Mouse (Mus musculus): ENCODE measurements around the gene Xylb.

The Xylb gene

GRCm38 (mm10) chr9:119357331-119358057 lies at the start of gene Xylb:
Xylb (plus strand) TSS chr9:119357381.
- DNase-seq: peak; percentile 91

DNA sequence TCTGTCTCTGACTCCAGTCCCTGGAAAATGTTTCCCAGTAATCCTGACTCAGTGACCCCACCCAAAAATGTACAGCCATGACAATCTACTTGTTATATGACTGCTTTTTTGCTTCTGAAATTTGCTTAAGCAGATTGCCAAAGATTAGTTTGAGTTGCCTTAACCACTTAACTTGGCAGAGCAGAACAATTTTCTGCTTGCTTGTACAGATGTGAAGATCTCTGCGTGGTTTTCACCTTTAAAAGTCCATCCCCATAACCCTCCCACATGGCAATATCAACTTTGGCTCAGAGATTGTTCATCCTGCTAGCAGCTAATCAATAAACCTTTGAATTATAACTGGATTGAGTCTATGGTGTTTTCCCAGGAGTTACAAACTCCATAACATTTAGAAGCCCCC lies 48.1 kb upstream of the Xylb start:
- no peak for DNase-seq

GRCm38 (mm10) chr9:119313096-119313495 lies 44.1 kb upstream of the Xylb start:
- DNase-seq: no peak

DNA sequence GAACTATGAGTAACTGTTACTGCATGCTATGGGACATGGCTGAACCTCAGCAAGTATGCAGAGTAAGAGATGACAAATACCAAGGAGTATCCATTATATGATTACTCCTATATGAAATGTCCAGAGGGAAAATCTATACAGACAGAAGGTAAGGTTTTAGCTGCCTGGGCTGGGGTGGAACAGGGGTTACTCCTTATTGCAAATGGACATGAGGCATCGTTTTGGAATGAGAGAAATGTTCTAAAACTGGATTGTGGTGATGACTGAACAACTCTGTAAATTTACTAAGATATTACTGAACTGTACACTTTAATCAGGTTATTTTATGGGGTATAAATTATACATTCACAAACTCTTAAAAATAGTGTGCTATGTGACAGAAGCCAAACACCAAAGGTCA lies 38.3 kb upstream of the Xylb start:
- DNase-seq: no peak

- DNase-seq: no peak
Observed at GRCm38 (mm10) chr9:119320446-119320845, 36.7 kb upstream of the Xylb start.

DNA sequence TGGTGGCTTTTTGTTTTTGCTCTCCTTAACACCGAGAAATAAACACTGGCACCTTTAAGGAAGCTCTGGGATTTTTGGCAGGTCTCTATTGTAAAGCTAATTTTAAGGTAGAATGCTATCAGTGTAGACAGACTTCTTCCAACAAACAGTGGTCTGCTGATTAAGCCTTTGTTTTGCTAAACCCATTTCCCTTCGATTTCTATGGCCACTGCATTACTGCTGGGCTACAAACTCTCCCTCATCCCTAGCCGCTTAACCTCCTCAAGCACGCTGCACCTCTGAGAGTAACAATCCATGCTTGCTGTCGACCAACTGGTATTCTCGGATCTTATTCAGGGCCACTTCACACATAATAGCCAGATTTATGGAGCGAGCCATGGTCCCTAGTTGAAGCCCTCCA lies 36.2 kb upstream of the Xylb start:
- no peak for DNase-seq

- DNase-seq: peak; percentile 56
Observed at GRCm38 (mm10) chr9:119321392-119322229, 35.6 kb upstream of the Xylb start.

GRCm38 (mm10) chr9:119322289-119323259 lies 34.6 kb upstream of the Xylb start, which contains the start of gene Oxsr1:
Oxsr1 (minus strand) TSS chr9:119322427.
- peak; percentile 99 for DNase-seq

DNA sequence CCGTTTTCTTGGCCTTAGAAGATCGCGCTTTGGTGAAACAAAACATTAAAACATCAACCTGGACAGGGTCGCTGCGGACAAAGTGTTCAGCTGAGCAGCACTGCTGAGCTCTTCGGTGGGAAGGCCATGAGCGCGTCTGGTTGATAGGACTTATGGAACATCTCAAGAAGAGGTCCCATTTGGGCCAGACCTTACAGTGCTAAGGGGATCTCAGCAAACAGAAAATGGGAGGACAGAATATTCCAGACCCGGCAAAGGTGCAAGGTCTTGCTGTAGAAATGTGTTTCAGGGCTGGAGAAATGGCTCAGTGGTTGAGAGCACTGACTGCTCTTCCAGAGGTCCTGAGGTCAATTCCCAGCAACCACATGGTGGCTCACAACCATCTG lies 33.9 kb upstream of the Xylb start:
- no peak for DNase-seq

GRCm38 (mm10) chr9:119324130-119324529 lies 33.1 kb upstream of the Xylb start:
- no peak for DNase-seq

GRCm38 (mm10) chr9:119328488-119328887 lies 28.7 kb upstream of the Xylb start:
- DNase-seq: no peak

DNA sequence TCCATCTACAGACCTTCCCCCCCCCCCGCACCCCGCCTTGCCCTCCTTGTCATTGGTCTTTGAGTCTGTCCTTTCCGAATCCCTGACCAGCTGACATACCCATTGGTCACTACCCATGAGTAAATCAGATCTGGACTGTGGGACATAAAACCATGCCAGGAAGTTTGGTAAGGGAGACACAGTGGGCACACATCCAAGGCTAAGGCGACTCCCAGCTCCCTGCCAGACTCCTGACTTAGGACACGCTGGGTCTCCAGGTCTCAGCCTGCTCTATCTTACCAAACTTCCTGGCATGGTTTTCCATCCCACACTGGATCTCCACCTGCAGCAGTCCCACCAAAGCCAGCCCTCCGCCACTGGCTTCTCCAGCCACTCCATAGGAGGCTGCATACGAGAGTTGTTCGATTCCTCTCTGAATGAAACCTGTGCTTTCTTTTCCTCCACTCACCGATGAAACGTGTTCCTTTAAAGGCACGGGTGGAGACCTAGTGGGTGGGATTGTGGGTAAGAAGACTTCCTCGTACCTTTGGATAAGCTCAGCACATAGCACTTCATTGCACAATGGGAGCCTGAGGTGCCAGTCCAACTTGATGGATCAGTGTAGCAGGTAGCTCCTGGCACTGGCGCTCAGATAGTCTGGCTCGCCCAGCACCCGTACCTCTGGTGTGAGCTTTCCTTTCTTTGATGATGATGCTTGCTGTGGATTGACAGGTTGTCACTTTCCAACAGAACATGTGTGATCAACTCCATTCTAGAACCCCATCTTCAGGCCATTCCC lies 26.8 kb upstream of the Xylb start:
- DNase-seq: no peak

DNA sequence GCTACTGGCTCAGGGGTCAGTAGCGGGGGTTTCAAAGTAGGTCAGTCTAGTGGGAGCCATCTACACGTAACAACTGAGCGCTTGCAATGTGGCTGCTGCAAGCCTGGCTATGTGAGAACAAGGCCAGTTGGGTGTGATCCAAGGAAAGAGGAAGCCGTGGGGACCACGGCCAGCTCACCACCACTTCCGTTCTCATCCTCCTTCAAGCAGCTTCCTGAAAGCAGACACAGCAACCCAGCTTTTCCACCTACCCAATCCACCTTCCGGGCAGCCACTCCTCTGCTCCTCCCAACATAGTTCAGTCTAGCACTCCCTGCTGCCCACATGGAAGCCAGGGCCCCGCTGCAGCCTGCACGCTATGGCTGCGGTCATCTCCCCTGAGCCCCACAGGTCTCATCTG lies 22.9 kb upstream of the Xylb start:
- peak; percentile 61 for DNase-seq

GRCm38 (mm10) chr9:119334834-119335233 lies 22.3 kb upstream of the Xylb start:
- no peak for DNase-seq

- DNase-seq: no peak
Observed at GRCm38 (mm10) chr9:119335571-119335970, 21.6 kb upstream of the Xylb start.

DNA sequence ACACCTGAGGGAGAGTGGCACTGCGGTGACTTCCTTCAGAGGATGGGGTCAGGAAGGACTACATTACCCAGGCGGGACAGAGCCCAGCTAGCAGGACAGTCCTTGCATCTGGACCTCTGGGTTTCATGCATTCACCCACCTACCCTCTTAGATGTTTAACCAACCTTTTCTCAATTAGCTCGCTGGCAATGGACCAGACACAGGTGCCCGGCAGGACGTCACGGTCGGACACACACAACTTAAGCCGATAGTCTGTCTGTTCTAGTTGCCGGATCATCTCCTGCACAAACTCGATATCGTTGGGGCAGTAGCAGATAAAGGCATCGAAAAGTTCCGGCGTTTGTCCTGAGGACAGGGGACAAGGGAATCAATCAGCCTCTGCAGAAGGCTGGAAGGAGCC lies 19.3 kb upstream of the Xylb start:
- no peak for DNase-seq

DNA sequence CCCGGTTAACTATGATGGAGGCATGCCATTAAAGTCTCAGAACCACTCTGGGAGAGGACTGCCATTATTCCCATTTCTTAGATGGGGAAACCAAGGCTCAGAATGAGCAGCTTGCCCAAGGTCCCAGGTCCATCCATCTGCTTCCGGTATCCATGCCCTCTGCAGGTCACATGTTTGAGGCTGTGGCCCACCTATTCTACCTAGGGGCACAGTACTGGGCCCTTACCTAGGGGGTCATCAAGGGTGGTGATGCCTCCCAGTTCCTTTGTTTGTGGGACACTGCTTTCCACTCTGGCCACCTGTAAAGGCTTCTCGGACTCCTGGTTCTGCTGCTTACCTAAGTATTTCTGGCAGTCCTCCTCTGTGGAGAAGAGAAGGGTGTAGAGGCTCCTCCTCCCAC lies 18.8 kb upstream of the Xylb start:
- DNase-seq: no peak

GRCm38 (mm10) chr9:119339106-119339505 lies 18.1 kb upstream of the Xylb start:
- DNase-seq: no peak

DNA sequence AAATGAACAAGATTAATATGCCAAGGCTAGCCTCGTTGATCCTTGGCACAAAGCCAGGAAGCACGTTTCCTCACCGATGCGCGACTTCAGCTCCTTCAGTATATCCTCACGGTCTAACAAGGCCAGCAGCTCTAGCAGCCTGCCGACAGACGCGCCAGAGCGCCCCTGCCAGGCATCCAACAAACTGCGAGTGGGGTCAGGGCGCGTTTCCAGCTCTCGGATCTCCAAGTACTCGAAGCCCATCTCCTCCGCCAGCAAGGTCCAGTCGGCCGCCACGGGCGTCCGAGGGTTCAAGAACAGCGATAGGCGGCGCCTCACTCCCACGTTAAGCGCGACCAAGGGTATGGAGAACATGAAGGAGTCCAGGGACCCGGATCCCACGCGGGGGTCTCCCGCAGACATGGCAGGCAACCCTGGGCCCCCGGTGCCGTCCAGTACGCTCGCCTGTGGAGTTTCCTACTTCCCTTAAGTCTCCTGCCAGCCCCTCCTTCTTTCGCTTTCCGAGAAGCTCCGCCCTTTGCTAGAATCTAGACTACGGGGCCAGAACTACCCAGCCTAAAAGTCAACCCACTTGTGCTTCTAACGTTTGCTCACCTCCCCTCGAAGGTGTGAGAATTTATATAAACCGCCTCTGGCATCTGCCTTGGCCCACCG lies 17.5 kb upstream of the Xylb start, which contains the start of gene Acaa1a:
Acaa1a (plus strand) TSS at position 119 of the 654 bp plus-strand sequence.
- peak; percentile 48 for DNase-seq

- DNase-seq: no peak
Observed at GRCm38 (mm10) chr9:119340212-119340580, 17.0 kb upstream of the Xylb start.
